Mouse (Mus musculus) cerebellum, postnatal 36 days (tissue): ENCODE measurements at regions not wholly inside any gene's neighbourhood (a gene's known extent, or its start where the extent isn't known, plus 50 kb on each side); places are given as distances from the start of the nearest gene placed in this dataset.

Source experiments
- DNase-seq, 2 experiments: peaks; one replicate each; pipeline ENCODE4 v3.0.0; 2021 to 2022; ENCODE audit warnings: mixed read lengths in 2 of 2

DNA sequence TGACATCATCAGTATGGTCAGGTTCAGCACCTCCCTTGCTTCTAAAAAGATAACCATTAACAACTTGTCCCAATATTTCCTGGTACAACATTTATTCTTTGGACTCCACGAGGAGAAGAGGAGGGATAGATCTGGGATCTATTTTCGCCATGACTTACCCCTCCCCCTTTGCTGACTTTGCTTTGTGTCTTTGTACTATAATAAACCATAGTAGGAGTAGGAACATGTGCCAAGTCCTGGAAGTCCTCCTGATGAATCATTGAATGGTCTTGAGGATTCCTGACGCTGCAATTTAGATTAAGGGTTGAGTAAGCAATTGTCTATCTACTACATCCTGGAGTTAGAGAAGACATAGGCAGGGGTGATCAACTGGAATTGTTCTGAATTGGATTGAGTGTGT lies 71.2 kb downstream of the Rbm11 start:
- no peak for DNase-seq

- no peak for DNase-seq
These were observed 74.9 kb downstream of the Rbm11 start for GRCm38 (mm10) chr16:75667589-75667988.

DNA sequence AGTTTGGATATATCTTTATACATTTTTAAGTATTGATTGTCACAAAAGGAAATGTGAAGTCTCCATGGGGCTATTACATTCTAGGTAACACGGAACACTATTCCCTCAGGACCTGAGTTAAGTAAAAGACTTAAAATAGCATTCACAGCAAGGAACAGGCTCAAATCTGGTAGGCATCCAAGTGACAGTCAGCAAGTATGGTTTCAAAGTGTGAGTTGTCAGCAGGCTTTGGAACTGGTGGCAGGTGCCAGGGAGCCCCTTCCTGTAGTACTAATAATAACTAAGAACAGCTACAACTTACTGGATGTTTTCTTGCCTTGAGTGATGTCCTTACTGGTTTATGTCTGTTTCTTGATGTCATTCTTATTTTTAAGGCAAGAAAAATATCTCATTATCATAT lies 79.5 kb downstream of the Rbm11 start:
- DNase-seq, result no peak

- peak in 1 of 2 experiments; percentile 19 for DNase-seq
These were observed 83.2 kb downstream of the Rbm11 start for GRCm38 (mm10) chr16:75675871-75676270.

DNA sequence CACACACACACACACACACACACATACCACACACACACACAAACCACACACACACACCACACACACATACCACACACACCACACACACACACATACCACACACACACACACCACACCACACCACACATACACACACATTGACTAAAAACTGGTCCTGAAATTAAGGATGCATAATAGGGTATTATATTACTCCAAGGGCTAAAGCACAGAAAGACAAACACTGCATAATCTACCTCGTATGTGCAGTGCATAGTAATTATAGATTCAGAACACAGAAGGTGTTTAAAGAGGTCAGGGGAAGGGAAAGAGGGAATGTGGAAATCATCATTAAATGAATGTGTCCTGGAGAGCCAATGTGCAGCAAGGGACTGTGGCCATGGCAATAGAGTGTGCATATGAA lies 84.5 kb downstream of the Rbm11 start:
- DNase-seq, result no peak
